Mouse (Mus musculus): ENCODE data around the gene Dclk1. TPM values are rescaled to one million over a fixed set of nuclear protein-coding genes. Genes with fewer than 3 reads are reported as not detected.

Dclk1 gene
- polyA plus RNA-seq, 1 experiment = 89.6 TPM

DNA sequence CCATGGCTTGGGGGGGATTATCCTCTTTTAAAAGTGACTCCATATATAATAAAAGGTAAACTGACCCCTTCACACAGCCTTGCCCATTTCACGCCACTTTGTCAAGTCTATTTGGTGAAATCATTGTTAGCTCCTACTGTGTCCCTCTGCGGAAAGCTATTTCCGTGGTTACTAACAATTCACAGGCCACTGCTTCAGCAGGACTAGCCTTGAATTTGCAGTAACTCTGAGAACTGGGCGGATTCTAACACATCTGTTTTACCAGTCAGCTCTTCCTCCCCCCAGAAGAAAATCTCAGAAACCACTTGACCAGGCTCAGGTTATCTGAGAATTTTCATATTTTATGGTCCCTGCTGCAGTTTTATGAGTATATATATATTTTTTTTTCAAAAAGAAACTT lies 253.7 kb downstream of the Dclk1 start:
- H3K27ac ChIP-seq (ENCODE audit: insufficient read depth, low read length) = peak overlapping the region; percentile 80
- no peak overlapping the region for H3K4me3 ChIP-seq (ENCODE audit: insufficient read depth, low read length)
- H3K4me1 ChIP-seq (ENCODE audit: control insufficient read depth, insufficient read depth, low read length) = no peaks in the 10 kb centered on the region
- TF ChIP-seq CTCF (IDR thresholded peaks at IDR 0.05; ENCODE audit: borderline replicate concordance, insufficient read depth, low read length) = no peak
- TF ChIP-seq POLR2A (IDR thresholded peaks at IDR 0.05; ENCODE audit: low read depth, low read length) = no peak

GRCm38 (mm10) chr3:55496462-55496941 lies 254.3 kb downstream of the Dclk1 start:
- H3K4me1 ChIP-seq (ENCODE audit: control insufficient read depth, insufficient read depth, low read length) = no peaks in the 10 kb centered on the region
- no peak overlapping the region for H3K4me3 ChIP-seq (ENCODE audit: insufficient read depth, low read length)
- TF ChIP-seq POLR2A (IDR thresholded peaks at IDR 0.05; ENCODE audit: low read depth, low read length) (no peak), CTCF (IDR thresholded peaks at IDR 0.05; ENCODE audit: borderline replicate concordance, insufficient read depth, low read length) (no peak)
- H3K27ac ChIP-seq (ENCODE audit: insufficient read depth, low read length) = peak overlapping the region; percentile 80; the same call in 1 of the 2 replicates

DNA sequence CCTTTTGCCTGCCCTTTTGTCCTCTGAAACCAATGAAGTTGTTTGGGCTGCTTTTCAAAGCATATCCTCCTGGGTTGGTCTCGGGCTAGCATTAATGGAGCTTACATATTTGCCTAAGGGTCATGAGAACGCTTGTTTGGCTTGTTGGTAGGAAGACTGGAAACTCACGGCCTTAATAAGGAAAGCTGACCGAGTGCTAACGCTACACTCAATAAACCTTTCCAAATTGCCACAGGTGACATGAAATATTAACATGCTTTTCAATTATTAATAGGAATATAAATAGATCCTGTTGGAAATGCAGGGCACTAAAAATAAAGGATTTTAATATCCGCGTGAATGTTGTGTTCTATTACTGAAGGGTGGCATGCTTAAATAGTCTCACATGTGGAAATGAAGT lies 257.1 kb downstream of the Dclk1 start:
- TF ChIP-seq CTCF (IDR thresholded peaks at IDR 0.05; ENCODE audit: borderline replicate concordance, insufficient read depth, low read length) = no peak
- TF ChIP-seq POLR2A (IDR thresholded peaks at IDR 0.05; ENCODE audit: low read depth, low read length) = no peak
- no peaks in the 10 kb centered on the region for H3K4me1 ChIP-seq (ENCODE audit: control insufficient read depth, insufficient read depth, low read length)
- H3K27ac ChIP-seq (ENCODE audit: insufficient read depth, low read length) = no peak overlapping the region
- no peak overlapping the region for H3K4me3 ChIP-seq (ENCODE audit: insufficient read depth, low read length)

DNA sequence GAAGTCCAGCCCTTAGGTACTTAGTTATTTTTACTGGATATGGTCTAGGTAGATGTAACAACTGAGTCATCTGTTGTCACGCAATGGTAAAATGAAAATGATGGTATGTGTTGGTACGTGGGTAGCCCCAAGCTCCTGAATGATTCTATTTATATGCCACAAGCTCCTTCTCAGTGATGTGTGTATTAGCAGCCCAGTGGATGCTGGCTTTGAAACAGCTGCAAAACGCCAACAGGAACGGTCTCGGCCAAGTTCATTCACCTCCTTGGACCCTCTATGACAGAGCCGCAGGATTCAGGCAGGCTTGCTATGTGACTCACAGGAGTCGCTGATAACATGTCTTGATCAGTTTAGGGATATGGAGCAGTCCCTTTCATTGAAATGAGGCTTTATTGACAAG lies 268.0 kb downstream of the Dclk1 start:
- H3K4me3 ChIP-seq (ENCODE audit: insufficient read depth, low read length) = no peak overlapping the region
- peaks cover 8% of the 10 kb centered on the region for H3K4me1 ChIP-seq (ENCODE audit: control insufficient read depth, insufficient read depth, low read length)
- no peak for TF ChIP-seq CTCF (IDR thresholded peaks at IDR 0.05; ENCODE audit: borderline replicate concordance, insufficient read depth, low read length)
- TF ChIP-seq POLR2A (IDR thresholded peaks at IDR 0.05; ENCODE audit: low read depth, low read length) = no peak
- H3K27ac ChIP-seq (ENCODE audit: insufficient read depth, low read length) = peak overlapping the region; percentile 0; the same call in 1 of the 2 replicates

GRCm38 (mm10) chr3:55511658-55512057 lies 269.5 kb downstream of the Dclk1 start:
- H3K27ac ChIP-seq (ENCODE audit: insufficient read depth, low read length) = peak overlapping the region; percentile 66; the same call in 1 of the 2 replicates
- H3K4me3 ChIP-seq (ENCODE audit: insufficient read depth, low read length) = no peak overlapping the region
- H3K4me1 ChIP-seq (ENCODE audit: control insufficient read depth, insufficient read depth, low read length) = peaks cover 8% of the 10 kb centered on the region
- TF ChIP-seq POLR2A (IDR thresholded peaks at IDR 0.05; ENCODE audit: low read depth, low read length) (no peak), CTCF (IDR thresholded peaks at IDR 0.05; ENCODE audit: borderline replicate concordance, insufficient read depth, low read length) (no peak)

GRCm38 (mm10) chr3:55515966-55516365 lies 273.8 kb downstream of the Dclk1 start:
- Histone ChIP-seq H3K4me3 (ENCODE audit: insufficient read depth, low read length) (no peak overlapping the region), H3K27ac (ENCODE audit: insufficient read depth, low read length) (no peak overlapping the region), H3K4me1 (ENCODE audit: control insufficient read depth, insufficient read depth, low read length) (peaks cover 10% of the 10 kb centered on the region)
- TF ChIP-seq CTCF (IDR thresholded peaks at IDR 0.05; ENCODE audit: borderline replicate concordance, insufficient read depth, low read length) = no peak
- TF ChIP-seq POLR2A (IDR thresholded peaks at IDR 0.05; ENCODE audit: low read depth, low read length) = no peak

DNA sequence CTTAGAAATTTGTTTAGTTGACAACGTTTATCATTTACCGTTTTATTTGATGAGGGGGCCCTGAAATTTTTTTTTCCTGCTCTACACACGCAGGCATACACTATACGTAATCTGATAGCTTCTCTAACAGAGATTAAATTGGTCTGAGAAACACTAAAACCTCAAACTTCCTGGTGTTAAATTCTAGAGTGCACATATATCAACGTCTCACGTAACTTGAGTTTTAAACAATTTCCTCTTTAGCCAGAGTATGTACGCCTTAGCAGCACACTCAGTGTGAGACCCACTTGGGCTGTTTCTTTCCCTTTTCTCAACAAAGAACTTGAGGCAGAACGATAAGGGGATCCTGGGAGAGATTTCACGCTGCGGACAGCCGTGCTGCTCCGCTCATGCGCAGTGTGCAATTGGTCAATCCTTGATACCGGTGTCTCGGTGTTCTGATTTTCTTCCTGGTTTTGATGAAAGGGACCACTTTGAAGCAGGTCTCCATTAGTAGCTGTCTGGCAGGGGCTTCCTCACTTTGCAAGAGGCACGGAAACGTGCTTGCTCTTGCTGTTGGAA lies 275.4 kb downstream of the Dclk1 start:
- H3K4me1 ChIP-seq (ENCODE audit: control insufficient read depth, insufficient read depth, low read length) = peaks cover 7% of the 10 kb centered on the region
- peak overlapping the region; percentile 28 for H3K27ac ChIP-seq (ENCODE audit: insufficient read depth, low read length)
- no peak for TF ChIP-seq CTCF (IDR thresholded peaks at IDR 0.05; ENCODE audit: borderline replicate concordance, insufficient read depth, low read length)
- no peak for TF ChIP-seq POLR2A (IDR thresholded peaks at IDR 0.05; ENCODE audit: low read depth, low read length)
- peak overlapping the region; percentile 13; the same call in 1 of the 2 replicates for H3K4me3 ChIP-seq (ENCODE audit: insufficient read depth, low read length)

DNA sequence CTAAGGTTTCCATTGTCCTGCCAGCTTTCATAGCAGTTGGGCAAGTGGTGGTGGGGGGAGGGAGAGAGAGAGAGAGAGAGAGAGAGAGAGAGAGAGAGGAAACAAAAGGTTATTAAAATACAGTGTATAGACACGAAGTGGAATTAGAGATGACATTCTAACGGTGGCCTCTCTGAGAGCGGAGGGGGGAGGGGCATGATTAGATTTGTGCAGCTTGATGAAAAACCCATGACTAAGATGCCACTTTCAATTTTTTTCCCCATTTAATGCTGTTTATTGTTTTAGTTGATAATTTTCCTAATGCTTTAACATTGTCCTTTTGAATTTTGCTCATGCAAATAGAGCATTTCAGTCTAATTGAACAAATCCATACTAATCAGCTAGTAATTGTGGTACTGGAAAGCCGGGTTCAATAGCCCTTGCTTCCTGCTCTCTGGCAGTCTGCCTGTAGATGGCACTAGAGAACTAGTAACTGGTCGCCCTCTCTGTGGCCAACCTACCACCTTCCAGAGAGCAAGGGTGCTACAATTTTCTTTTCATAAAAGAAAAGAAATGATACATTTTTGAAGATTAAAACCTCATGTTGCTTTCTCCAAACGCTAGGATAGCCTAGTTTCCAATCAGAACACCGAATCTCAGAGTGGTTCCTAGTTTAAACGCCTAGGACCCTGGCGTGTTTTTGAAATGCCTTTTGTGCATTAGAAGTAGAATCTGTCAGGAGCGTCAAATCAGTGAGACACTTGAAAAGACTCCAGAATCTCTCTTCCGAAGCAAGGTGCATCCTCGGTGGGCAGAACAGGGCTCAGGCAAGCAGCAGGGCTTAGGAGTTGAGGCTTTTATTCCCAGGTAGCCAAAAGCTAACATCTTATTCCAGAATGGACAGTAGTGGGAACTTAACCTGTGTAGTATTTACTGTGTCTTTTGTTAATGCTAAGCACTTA lies 278.3 kb downstream of the Dclk1 start:
- Histone ChIP-seq H3K4me1 (ENCODE audit: control insufficient read depth, insufficient read depth, low read length) (peaks cover 4% of the 10 kb centered on the region), H3K27ac (ENCODE audit: insufficient read depth, low read length) (no peak overlapping the region)
- TF ChIP-seq POLR2A (IDR thresholded peaks at IDR 0.05; ENCODE audit: low read depth, low read length) (no peak), CTCF (IDR thresholded peaks at IDR 0.05; ENCODE audit: borderline replicate concordance, insufficient read depth, low read length) (peak; percentile 67; the same call in 1 of the 2 replicates)

DNA sequence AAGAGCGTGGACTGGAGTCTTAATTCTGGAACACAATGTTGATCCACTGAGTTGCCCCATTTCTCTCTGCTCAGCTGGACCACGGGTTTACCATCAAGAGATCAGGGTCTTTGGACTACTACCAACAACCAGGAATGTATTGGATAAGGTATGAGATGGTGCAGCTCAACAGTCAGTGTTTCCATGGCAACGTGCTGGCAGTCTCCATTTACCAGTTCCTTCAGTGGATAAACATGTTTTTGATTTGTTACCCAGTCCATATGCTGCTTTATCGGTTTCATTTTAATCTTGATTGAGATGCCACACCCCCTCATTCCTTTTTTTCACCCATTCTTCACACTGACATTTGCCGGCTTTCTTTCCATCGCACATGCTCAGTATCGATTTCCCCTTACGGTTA lies 279.6 kb downstream of the Dclk1 start:
- Histone ChIP-seq H3K4me3 (ENCODE audit: insufficient read depth, low read length) (no peak overlapping the region), H3K4me1 (ENCODE audit: control insufficient read depth, insufficient read depth, low read length) (peaks cover 4% of the 10 kb centered on the region), H3K27ac (ENCODE audit: insufficient read depth, low read length) (no peak overlapping the region)
- TF ChIP-seq CTCF (IDR thresholded peaks at IDR 0.05; ENCODE audit: borderline replicate concordance, insufficient read depth, low read length) (no peak), POLR2A (IDR thresholded peaks at IDR 0.05; ENCODE audit: low read depth, low read length) (no peak)

More for the DNA sequence above, 278.3 kb downstream of the Dclk1 start:
- H3K4me3 ChIP-seq (ENCODE audit: insufficient read depth, low read length) = no peak overlapping the region

DNA sequence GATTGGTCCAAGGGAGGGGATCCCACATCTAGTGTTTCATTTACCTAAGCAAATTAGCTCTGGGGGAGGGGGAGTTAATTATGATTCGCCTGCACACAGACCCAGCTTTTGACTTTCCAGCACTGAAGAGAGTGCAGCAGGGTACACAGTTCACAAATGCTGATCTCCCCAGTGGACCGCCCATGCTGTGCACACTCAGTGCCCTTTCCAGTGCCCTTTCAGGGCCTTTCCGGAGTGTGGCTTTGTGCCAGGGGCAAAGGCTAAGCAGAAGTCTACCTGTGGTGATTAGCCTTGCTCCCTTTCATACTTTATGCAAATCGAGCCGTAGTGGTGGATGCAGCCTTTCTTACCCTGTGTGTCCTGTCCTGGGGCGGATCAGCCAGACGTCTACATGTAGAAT lies 281.1 kb downstream of the Dclk1 start:
- TF ChIP-seq POLR2A (IDR thresholded peaks at IDR 0.05; ENCODE audit: low read depth, low read length) = no peak
- no peak for TF ChIP-seq CTCF (IDR thresholded peaks at IDR 0.05; ENCODE audit: borderline replicate concordance, insufficient read depth, low read length)
- H3K4me3 ChIP-seq (ENCODE audit: insufficient read depth, low read length) = no peak overlapping the region
- no peak overlapping the region for H3K27ac ChIP-seq (ENCODE audit: insufficient read depth, low read length)
- no peaks in the 10 kb centered on the region for H3K4me1 ChIP-seq (ENCODE audit: control insufficient read depth, insufficient read depth, low read length)
